Mouse (Mus musculus) monocyte, adult 2 months (primary cell): ENCODE measurements around the gene Ddc.

Experiments
- DNase-seq, 2 experiments: peaks; one replicate each; pipeline ENCODE4 v3.0.0; 2022; ENCODE audit warnings: low spot score in 2 of 2, low read depth in 1 of 2

Ddc gene

GRCm38 (mm10) chr11:11849513-11850311 lies 48.2 kb downstream of the Ddc start:
- no peak for DNase-seq

DNA sequence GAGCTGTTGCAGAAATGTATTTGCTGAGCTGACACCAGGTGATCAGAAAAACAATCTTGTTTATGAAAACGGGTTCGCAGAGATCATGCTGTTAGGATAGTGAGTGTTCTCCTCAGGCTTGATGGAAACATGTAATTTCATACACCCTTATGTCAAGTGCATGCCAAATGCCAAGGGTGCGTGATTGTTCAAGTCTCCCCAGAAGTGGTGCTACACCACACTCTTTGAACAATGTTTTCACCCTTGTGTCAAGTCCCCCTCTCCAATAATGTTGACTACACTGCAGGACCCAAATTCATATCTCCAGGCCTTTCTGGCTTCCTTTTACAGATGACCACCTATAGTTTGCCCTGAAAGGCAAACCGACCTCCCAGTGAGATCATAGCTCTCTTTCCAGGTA lies 49.5 kb downstream of the Ddc start:
- DNase-seq = no peak

GRCm38 (mm10) chr11:11845044-11845443 lies 52.9 kb downstream of the Ddc start:
- no peak for DNase-seq

- no peak for DNase-seq
These were observed 53.5 kb downstream of the Ddc start for GRCm38 (mm10) chr11:11844367-11844971.

DNA sequence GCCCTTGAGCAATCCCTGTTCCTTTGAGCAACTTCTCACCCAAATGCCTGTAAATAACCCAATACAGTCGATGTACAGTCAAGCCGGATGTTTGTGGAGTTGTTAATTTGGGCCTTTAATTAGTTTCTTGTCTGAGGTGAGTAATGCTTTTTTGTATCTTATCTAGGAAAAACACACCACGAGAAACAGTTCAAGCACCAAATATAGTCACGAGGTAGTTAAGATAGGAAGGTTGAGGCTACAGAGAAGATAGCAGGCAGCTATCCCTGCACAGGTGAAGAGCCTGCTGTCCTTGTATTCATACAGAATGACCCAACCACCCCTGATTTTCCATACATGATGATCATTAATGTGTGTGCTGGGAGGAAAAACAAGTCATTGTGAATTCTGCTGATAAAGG lies 56.4 kb downstream of the Ddc start:
- DNase-seq = no peak

GRCm38 (mm10) chr11:11840746-11841145 lies 57.2 kb downstream of the Ddc start:
- no peak for DNase-seq

GRCm38 (mm10) chr11:11839874-11840273 lies 58.1 kb downstream of the Ddc start:
- no peak for DNase-seq

DNA sequence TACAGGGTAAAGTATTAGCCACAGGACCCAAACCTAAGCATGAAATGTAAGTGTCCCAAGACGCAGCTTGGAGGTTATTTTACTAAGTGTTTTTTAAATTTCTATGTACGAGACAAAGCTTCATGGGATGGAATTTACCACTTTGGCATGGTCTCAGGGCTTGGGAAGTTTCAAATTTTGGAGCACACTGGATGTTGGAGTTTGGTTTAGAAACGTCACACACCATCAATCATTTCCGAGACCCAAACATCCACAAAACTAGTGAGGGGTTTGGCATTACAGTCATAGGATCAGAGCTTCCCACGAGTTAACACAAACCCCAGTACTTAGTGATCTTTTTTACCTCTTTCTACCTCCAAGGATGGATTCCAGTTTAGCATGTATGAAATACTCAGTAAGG lies 60.6 kb downstream of the Ddc start:
- no peak for DNase-seq

GRCm38 (mm10) chr11:11836713-11837370 lies 61.1 kb downstream of the Ddc start:
- DNase-seq = no peak

DNA sequence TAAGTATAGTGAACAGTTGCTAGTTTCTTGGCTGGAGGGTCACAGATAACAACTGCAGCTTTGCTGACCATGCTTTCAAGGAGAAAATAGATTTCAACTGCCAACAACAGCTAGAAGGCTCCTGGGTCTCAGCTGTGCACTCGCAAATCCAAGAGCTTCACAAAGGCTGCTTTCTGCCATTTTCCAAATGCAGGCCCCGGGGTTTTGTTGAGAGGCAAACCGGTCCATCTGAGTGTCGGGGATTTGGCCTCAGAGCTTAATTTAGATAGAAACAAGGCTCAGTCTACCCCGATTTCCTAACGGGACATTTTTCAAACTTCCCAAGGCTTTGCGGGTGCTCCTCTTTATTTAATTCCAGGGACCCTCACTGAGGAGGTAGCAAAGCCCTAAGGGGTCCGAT lies 61.7 kb downstream of the Ddc start:
- DNase-seq = no peak

- no peak for DNase-seq
These were observed 62.2 kb downstream of the Ddc start for GRCm38 (mm10) chr11:11835791-11836190.

GRCm38 (mm10) chr11:11835361-11835760 lies 62.6 kb downstream of the Ddc start:
- no peak for DNase-seq

DNA sequence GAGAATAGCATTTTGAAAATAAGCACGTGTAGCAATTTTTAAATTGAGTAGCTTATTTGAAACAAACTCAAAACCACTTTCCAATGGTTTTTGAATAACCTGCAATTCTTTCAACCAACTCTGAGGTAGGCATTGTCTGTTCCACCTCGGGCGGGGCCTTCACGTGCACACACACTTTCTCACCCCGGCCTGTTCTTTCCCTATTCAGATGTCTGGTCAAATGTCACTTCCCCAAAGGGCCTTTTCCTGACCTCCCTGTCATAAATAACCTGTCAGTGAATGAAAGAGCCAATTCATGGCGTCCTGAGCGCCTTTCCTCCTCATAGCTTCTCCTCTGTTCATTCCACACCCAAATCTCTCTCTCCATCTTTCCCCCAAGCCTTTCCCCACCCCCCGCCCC lies 64.8 kb downstream of the Ddc start:
- DNase-seq = no peak

- no peak for DNase-seq
These were observed 65.2 kb downstream of the Ddc start for GRCm38 (mm10) chr11:11832755-11833084.

GRCm38 (mm10) chr11:11831940-11832754 lies 65.8 kb downstream of the Ddc start:
- no peak for DNase-seq

- DNase-seq = no peak
These were observed 66.4 kb downstream of the Ddc start for GRCm38 (mm10) chr11:11831526-11831925.

DNA sequence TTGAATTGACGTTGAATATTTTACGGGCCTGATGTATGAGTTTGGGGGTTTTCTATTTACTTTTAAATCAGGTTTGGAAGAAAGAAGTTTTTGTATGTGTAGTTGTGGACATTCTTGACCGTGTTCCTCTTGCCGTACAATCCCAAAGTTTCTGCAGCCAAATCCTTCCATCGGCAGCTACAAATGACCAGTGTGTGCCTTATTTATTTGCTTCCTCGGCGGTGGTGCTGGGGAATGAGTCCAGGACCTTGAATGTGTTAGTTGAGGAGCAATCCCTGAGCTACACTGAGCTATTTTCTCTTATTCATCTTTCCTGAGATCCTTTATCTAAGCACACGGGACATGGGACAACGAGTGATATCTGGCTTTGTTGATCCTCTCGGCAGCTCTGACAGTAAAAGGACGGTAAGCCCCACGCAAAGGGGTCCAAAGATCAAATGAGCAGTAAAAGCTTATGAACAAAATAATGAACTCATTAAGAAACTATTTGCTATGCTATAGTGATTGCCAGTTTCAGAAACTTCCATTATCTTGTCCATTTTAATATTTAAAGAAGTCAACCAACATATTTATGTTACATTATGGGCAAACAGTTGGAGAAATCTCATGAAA lies 67.0 kb downstream of the Ddc start:
- no peak for DNase-seq

DNA sequence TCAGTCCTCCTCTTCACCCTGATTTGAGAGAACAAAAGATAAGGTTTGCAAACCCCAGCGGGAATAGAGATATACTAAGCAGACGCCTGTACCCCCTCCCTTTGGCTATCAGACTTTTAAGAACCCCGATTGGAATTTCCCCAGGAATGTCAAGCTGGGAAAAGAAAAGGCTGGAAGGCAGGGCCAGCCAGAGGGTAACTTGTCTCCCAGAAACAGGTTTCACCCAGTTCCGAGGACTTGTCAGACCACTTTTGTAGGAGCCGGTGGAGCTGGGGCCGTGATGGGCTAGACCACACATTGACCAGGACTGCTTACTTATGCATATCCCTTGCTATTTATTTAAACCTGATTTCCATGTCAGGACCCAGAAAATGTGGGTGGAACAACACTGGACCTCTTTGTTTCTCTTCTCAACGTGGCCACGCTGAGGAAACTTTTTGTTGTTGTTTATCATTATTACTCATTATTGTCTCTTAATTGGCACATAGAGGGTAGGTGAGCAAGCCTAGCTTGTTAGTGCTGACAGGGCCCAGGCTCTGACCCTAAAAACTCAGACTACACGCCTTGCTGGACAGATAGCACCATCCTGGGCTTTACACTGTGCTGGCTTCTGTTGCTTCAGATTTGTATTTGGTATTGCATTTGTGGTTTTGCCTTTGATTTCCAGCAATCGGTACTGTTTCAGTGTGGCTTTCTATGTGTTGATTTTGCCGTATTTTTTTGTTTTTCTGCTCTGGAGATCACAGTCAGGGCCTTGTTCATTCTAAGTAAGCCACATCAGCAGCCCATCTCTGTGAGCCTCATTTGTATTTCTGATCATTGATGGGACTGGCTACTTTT lies 68.6 kb downstream of the Ddc start:
- no peak for DNase-seq

- DNase-seq = no peak
These were observed 69.2 kb downstream of the Ddc start for GRCm38 (mm10) chr11:11828761-11829160.

DNA sequence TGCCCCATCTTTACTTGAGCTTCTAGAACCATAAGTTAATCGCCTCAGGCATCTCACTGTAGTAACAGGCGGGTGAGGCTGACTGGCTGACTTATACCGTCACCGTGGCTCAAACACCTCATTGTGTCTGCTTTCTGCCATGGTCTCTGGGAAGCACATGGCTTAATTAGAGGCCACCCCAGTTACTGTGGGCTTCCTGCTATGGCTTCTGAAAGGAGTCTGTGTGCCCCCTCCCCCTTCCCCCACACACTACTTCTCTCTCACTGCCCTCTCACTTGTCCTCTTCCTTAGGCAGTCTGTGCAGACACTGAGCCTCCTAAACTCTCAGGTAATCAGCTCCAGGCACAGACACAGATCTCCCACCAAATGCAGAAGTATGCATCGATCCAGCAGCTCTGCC lies 69.7 kb downstream of the Ddc start:
- no peak for DNase-seq
